Mouse (Mus musculus) erythroblast, embryonic 14.5 days (primary cell): ENCODE data around the gene Vmn1r231. TPM values are rescaled to one million over a fixed set of nuclear protein-coding genes. Genes with fewer than 3 reads are reported as not detected.

Experiments used
- H3K27me3 ChIP-seq: 2 replicates; pipeline ENCODE4 v1.6.1; 2012; ENCODE audit warnings: inconsistent platforms; ENCODE audit not compliant: control insufficient read depth
- H3K36me3 ChIP-seq: 2 replicates; pipeline ENCODE4 v1.6.1; 2012; ENCODE audit warnings: mild to moderate bottlenecking, inconsistent platforms; ENCODE audit not compliant: control insufficient read depth
- H3K4me1 ChIP-seq: 2 replicates; pipeline ENCODE4 v1.6.1; 2012; ENCODE audit warnings: inconsistent platforms; ENCODE audit not compliant: control insufficient read depth
- H3K4me3 ChIP-seq: replicated peaks from 2 replicates; pipeline ENCODE3; 2012; ENCODE audit warnings: moderate library complexity, mild to moderate bottlenecking, inconsistent platforms
- H3K9me3 ChIP-seq: 2 replicates; pipeline ENCODE4 v1.6.1; 2012; ENCODE audit warnings: low read length, inconsistent platforms, mixed read lengths; ENCODE audit not compliant: control insufficient read depth
- GATA1 ChIP-seq: IDR thresholded peaks from 2 replicates; pipeline ENCODE4 v1.6.1; 2012; ENCODE audit warnings: low read length, inconsistent platforms, mixed read lengths
- TAL1 ChIP-seq: IDR thresholded peaks from 3 replicates; pipeline ENCODE4 v1.6.1; 2012; ENCODE audit warnings: low read length, inconsistent platforms, mixed read lengths
- polyA plus RNA-seq: library from polyadenylated mRNA; stranded (reverse); fragments of >175 nt; gene quantifications from 2 replicates; pipeline ENCODE4 v1.2.3, GENCODE M21; 2012

The Vmn1r231 gene
- polyA plus RNA-seq: not detected in 2 replicates

GRCm38 (mm10) chr17:20904991-20905390 is at the start of gene Vmn1r231:
Gene Vmn1r231 (minus strand): TSS chr17:20905091.
- Histone ChIP-seq H3K9me3 (no peaks in the 10 kb centered on the region), H3K36me3 (no peaks in the 10 kb centered on the region), H3K27me3 (no peaks in the 10 kb centered on the region), H3K4me1 (no peaks in the 10 kb centered on the region), H3K4me3 (no peak within 1 kb of the TSS)
- no peak for TF ChIP-seq GATA1
- TF ChIP-seq TAL1: no peak

- Histone ChIP-seq H3K4me3 (peak overlapping the region; percentile 95), H3K4me1 (peaks cover 36% of the 10 kb centered on the region), H3K36me3 (peaks cover 24% of the 10 kb centered on the region), H3K27me3 (no peaks in the 10 kb centered on the region), H3K9me3 (no peaks in the 10 kb centered on the region)
- TF ChIP-seq GATA1 (no peak), TAL1 (no peak)
These were observed 41.7 kb upstream of the Vmn1r231 start for GRCm38 (mm10) chr17:20946636-20947035.

- H3K36me3 ChIP-seq: peaks cover 19% of the 10 kb centered on the region
- no peaks in the 10 kb centered on the region for H3K27me3 ChIP-seq
- peak overlapping the region; percentile 95 for H3K4me3 ChIP-seq
- TF ChIP-seq TAL1: no peak
- TF ChIP-seq GATA1: no peak
- H3K4me1 ChIP-seq: peaks cover 36% of the 10 kb centered on the region
- H3K9me3 ChIP-seq: no peaks in the 10 kb centered on the region
These were observed 41.2 kb upstream of the Vmn1r231 start for GRCm38 (mm10) chr17:20946026-20946565.

- H3K4me3 ChIP-seq: peak within 1 kb of the TSS; percentile 95
- H3K9me3 ChIP-seq: no peaks in the 10 kb centered on the region
- TF ChIP-seq TAL1 (no peak), GATA1 (no peak)
- peaks cover 36% of the 10 kb centered on the region for H3K4me1 ChIP-seq
- H3K36me3 ChIP-seq: peaks cover 12% of the 10 kb centered on the region
- peaks cover 4% of the 10 kb centered on the region; the same call in 1 of the 2 replicates for H3K27me3 ChIP-seq
These were observed 40.3 kb upstream of the Vmn1r231 start, which contains the start of gene Ppp2r1a for GRCm38 (mm10) chr17:20944985-20945891. Gene Ppp2r1a (plus strand): TSS chr17:20945311.

- H3K27me3 ChIP-seq: peaks cover 4% of the 10 kb centered on the region; the same call in 1 of the 2 replicates
- no peak for TF ChIP-seq GATA1
- no peak for TF ChIP-seq TAL1
- peaks cover 3% of the 10 kb centered on the region for H3K36me3 ChIP-seq
- peaks cover 34% of the 10 kb centered on the region for H3K4me1 ChIP-seq
- no peaks in the 10 kb centered on the region for H3K9me3 ChIP-seq
- peak overlapping the region; percentile 95 for H3K4me3 ChIP-seq
These were observed 39.3 kb upstream of the Vmn1r231 start for GRCm38 (mm10) chr17:20944226-20944625.

- no peaks in the 10 kb centered on the region for H3K4me1 ChIP-seq
- no peaks in the 10 kb centered on the region for H3K36me3 ChIP-seq
- TF ChIP-seq TAL1 (no peak), GATA1 (no peak)
- H3K4me3 ChIP-seq: no peak within 1 kb of the TSS
- no peaks in the 10 kb centered on the region for H3K27me3 ChIP-seq
- H3K9me3 ChIP-seq: no peaks in the 10 kb centered on the region; the same call in 1 of the 2 replicates
These were observed 14.7 kb upstream of the Vmn1r231 start, which contains the start of gene Vmn1r232 for GRCm38 (mm10) chr17:20919614-20920013. Gene Vmn1r232 (minus strand): TSS chr17:20919714.

GRCm38 (mm10) chr17:20840144-20840543 is 64.7 kb downstream of the Vmn1r231 start, which contains the start of gene Vmn1r230:
Gene Vmn1r230 (plus strand): TSS chr17:20840444.
- H3K36me3 ChIP-seq: no peaks in the 10 kb centered on the region
- no peak within 1 kb of the TSS for H3K4me3 ChIP-seq
- no peaks in the 10 kb centered on the region for H3K9me3 ChIP-seq
- no peak for TF ChIP-seq GATA1
- TF ChIP-seq TAL1: no peak
- H3K4me1 ChIP-seq: no peaks in the 10 kb centered on the region
- H3K27me3 ChIP-seq: no peaks in the 10 kb centered on the region

Other genes starting within 250 kb of the Vmn1r231 start
- not detected in 2 replicates for gene Vmn1r226, start 222.2 kb downstream of the Vmn1r231 start, polyA plus RNA-seq
- not detected in 2 replicates for gene Vmn1r227, start 175.2 kb downstream of the Vmn1r231 start, polyA plus RNA-seq
- gene Vmn1r228, start 118.9 kb downstream of the Vmn1r231 start, polyA plus RNA-seq: not detected in 2 replicates
- gene Vmn1r229, start 93.5 kb downstream of the Vmn1r231 start, polyA plus RNA-seq: not detected in 2 replicates
- not detected in 2 replicates for gene Vmn1r230, start 64.6 kb downstream of the Vmn1r231 start, polyA plus RNA-seq
- gene Vmn1r232, start 14.6 kb upstream of the Vmn1r231 start, polyA plus RNA-seq: not detected in 2 replicates
- 5.5 and 12.8 TPM in 2 replicates for gene Ppp2r1a, start 40.2 kb upstream of the Vmn1r231 start, polyA plus RNA-seq
- not detected in 2 replicates for gene Vmn1r233, start 91.4 kb upstream of the Vmn1r231 start, polyA plus RNA-seq
- gene Zfp160, start 103.8 kb upstream of the Vmn1r231 start, polyA plus RNA-seq: 0.06 TPM in 2 replicates